Mouse (Mus musculus) neutrophil, adult 5-6 weeks (primary cell): ENCODE measurements around the gene Wnt2. TPM values are rescaled to one million over a fixed set of nuclear protein-coding genes. Genes with fewer than 3 reads are reported as not detected.
A peak's percentile ranks its signal among the peaks of the same experiment; 100 is the strongest.

Experiments
- ATAC-seq: fragments of 151-379, 151-347 bp; 2 replicates; pipeline ENCODE4 v1.8.0; 2017; ENCODE audit warnings: mild to moderate bottlenecking, moderate TSS enrichment; ENCODE audit not compliant: insufficient number of reproducible peaks, poor library complexity, low FRiP score, severe bottlenecking; ENCODE audit errors: extremely low read depth
- total RNA-seq: library from RNA; stranded (forward); fragments of 200-1000 nt; gene quantifications from 2 replicates; pipeline ENCODE4 v1.2.3, GENCODE M21; 2017

The Wnt2 gene
- total RNA-seq: not detected in 2 replicates

GRCm38 (mm10) chr6:18029746-18030656 is at the start of gene Wnt2:
Gene Wnt2, minus strand, starts transcription at chr6:18030585.
- no peak for ATAC-seq

GRCm38 (mm10) chr6:18078615-18079014 is 48.2 kb upstream of the Wnt2 start:
- ATAC-seq: no peak

GRCm38 (mm10) chr6:18076986-18077385 is 46.6 kb upstream of the Wnt2 start:
- ATAC-seq: no peak

- no peak for ATAC-seq
Measured at GRCm38 (mm10) chr6:18076577-18076976, 46.2 kb upstream of the Wnt2 start.

GRCm38 (mm10) chr6:18057899-18058298 is 27.5 kb upstream of the Wnt2 start:
- ATAC-seq: no peak

GRCm38 (mm10) chr6:18051702-18052101 is 21.3 kb upstream of the Wnt2 start:
- ATAC-seq: no peak

- ATAC-seq: no peak
Measured at GRCm38 (mm10) chr6:18044299-18044698, 13.9 kb upstream of the Wnt2 start.

- no peak for ATAC-seq
Measured at GRCm38 (mm10) chr6:18043172-18043571, 12.8 kb upstream of the Wnt2 start.

GRCm38 (mm10) chr6:18032271-18032670 is 1.9 kb upstream of the Wnt2 start:
- ATAC-seq: no peak

GRCm38 (mm10) chr6:18031509-18032010 is 1.2 kb upstream of the Wnt2 start:
- ATAC-seq: 0 out of 2 replicates have a peak, but pooled peaks have one; percentile 16

GRCm38 (mm10) chr6:18030868-18031508 is 603 bp upstream of the Wnt2 start:
- no peak for ATAC-seq

- ATAC-seq: no peak
Measured at GRCm38 (mm10) chr6:18024133-18024794, 6.1 kb downstream of the Wnt2 start.

GRCm38 (mm10) chr6:18013346-18013745 is 17.0 kb downstream of the Wnt2 start:
- ATAC-seq: no peak

GRCm38 (mm10) chr6:18007356-18007755 is 23.0 kb downstream of the Wnt2 start:
- ATAC-seq: no peak

- ATAC-seq: no peak
Measured at GRCm38 (mm10) chr6:18002065-18002464, 28.3 kb downstream of the Wnt2 start.

- ATAC-seq: no peak
Measured at GRCm38 (mm10) chr6:17998497-17998896, 31.9 kb downstream of the Wnt2 start.

- no peak for ATAC-seq
Measured at GRCm38 (mm10) chr6:17994956-17995790, 35.2 kb downstream of the Wnt2 start.

GRCm38 (mm10) chr6:17991625-17992024 is 38.8 kb downstream of the Wnt2 start:
- no peak for ATAC-seq
